Mouse (Mus musculus): ENCODE results near the gene Hspa8. TPM values are rescaled to one million over a fixed set of nuclear protein-coding genes. Genes with fewer than 3 reads are reported as not detected.

Gene Hspa8
- total and polyA plus RNA-seq, 3 experiments = 418 to 5,439 (median 3,011) TPM

DNA sequence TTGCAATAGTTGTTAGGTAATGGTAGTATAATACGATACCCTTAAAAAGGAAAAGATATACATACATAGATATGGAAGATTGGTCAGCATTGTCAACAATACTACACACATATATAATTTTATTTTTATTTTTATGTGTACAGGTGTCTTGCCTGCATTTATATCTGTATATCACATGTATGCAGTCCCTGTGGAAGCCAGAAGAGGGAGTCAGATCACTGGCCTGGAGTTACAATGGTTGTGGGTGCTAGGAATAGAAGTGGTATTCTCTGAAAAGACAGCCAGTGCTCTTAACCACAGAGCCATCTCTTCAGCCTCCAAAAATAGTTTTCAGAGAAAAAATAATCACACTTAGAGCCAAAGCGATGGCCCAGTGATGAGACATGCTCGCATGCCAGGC, 35.9 kb downstream of the Hspa8 start:
- peak; percentile 21 for DNase-seq (ENCODE audit: low read depth, low spot score)
- peaks cover 0 to 12% of the 10 kb centered on the region in 2 experiments; a peak in 2 of 4 replicates for H3K4me1 ChIP-seq (ENCODE audit: control insufficient read depth in 1 of 2, insufficient read depth in 2 of 2, low read length in 2 of 2)

DNA sequence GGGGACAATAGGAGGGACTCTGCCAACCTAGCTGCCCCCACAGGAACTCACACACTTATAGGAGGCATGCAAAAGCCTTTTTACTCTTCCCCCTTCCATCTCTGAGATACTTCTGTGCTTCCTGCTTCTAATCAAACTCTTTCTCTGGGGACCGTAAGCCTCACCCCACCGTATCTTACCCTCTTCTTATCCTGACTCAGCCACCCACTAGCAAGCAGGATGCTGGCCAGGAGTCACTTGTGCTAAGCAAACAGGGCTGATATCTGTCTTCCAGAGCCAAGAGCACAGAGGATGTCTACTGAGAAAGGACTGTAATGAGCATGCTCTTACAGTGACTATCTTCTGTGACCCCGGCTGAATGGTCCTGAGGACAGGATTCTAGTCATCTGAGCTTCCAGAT, 38.9 kb downstream of the Hspa8 start:
- Histone ChIP-seq H3K4me3 (ENCODE audit: control insufficient read depth in 1 of 2, insufficient read depth in 1 of 2, low read depth in 2 of 2, low read length in 2 of 2) (no peak overlapping the region), H3K4me1 (ENCODE audit: control insufficient read depth in 1 of 2, insufficient read depth in 2 of 2, low read length in 2 of 2) (peaks cover 0 to 12% of the 10 kb centered on the region in 2 experiments; a peak in 2 of 4 replicates), H3K9me3 (replicated peaks; ENCODE audit: insufficient read depth, low read length) (no peaks in the 10 kb centered on the region), H3K9ac (ENCODE audit: control insufficient read depth, low read depth, low read length, poor library complexity, severe bottlenecking) (no peak overlapping the region), H3K36me3 (ENCODE audit: control insufficient read depth in 1 of 2, insufficient read depth in 2 of 2, low read length in 2 of 2) (peaks cover 0 to 4% of the 10 kb centered on the region in 2 experiments; a peak in 1 of 4 replicates), H3K27me3 (ENCODE audit: control insufficient read depth in 1 of 2, insufficient read depth in 2 of 2, low read length in 2 of 2) (no peaks in the 10 kb centered on the region), H3K27ac (ENCODE audit: control insufficient read depth, low read depth, low read length) (no peak overlapping the region), H3K79me2 (ENCODE audit: control insufficient read depth, insufficient read depth, low read length, poor library complexity) (no peaks in the 10 kb centered on the region)
- TF ChIP-seq MYB (IDR thresholded peaks at IDR 0.05; ENCODE audit: low read depth, low read length) = no peak
- TF ChIP-seq TAL1 (IDR thresholded peaks at IDR 0.05; ENCODE audit: low read length) = no peak
- peak; percentile 53; the same call in 1 of the 2 replicates for TF ChIP-seq RCOR1 (IDR thresholded peaks at IDR 0.05; ENCODE audit: low read depth, low read length)
- TF ChIP-seq EP300 (IDR thresholded peaks at IDR 0.05; ENCODE audit: low read depth in 1 of 2, low read length in 2 of 2) = peak; percentile 49 to 74; a peak in 3 of 4 replicates
- TF ChIP-seq GATA1 (IDR thresholded peaks at IDR 0.05; ENCODE audit: low read depth, low read length) = peak; percentile 52; the same call in 1 of the 2 replicates
- TF ChIP-seq ELF1 (IDR thresholded peaks at IDR 0.05; ENCODE audit: low read depth, low read length) = peak; percentile 38; the same call in 1 of the 2 replicates
- TF ChIP-seq TBP (IDR thresholded peaks at IDR 0.05; ENCODE audit: low read depth, low read length) = peak; percentile 81
- no peak for TF ChIP-seq SMC3 (IDR thresholded peaks at IDR 0.05; ENCODE audit: low read depth, low read length)
- no peak for TF ChIP-seq RAD21 (IDR thresholded peaks at IDR 0.05; ENCODE audit: low read depth, low read length)
- TF ChIP-seq NRF1 (IDR thresholded peaks at IDR 0.05; ENCODE audit: insufficient read depth, low read depth, low read length, poor library complexity, severe bottlenecking) = no peak
- DNase-seq (ENCODE audit: low read depth, low spot score) = peak; percentile 80

More for the DNA sequence above, 35.9 kb downstream of the Hspa8 start:
- Histone ChIP-seq H3K9ac (ENCODE audit: control insufficient read depth, low read depth, low read length, poor library complexity, severe bottlenecking) (no peak overlapping the region), H3K27me3 (ENCODE audit: control insufficient read depth in 1 of 2, insufficient read depth in 2 of 2, low read length in 2 of 2) (peaks cover 0 to under 1% of the 10 kb centered on the region in 2 experiments; a peak in 1 of 4 replicates), H3K27ac (ENCODE audit: control insufficient read depth, low read depth, low read length) (no peak overlapping the region), H3K36me3 (ENCODE audit: control insufficient read depth in 1 of 2, insufficient read depth in 2 of 2, low read length in 2 of 2) (peaks cover 0 to 4% of the 10 kb centered on the region in 2 experiments; a peak in 1 of 4 replicates), H3K79me2 (ENCODE audit: control insufficient read depth, insufficient read depth, low read length, poor library complexity) (no peaks in the 10 kb centered on the region), H3K4me3 (ENCODE audit: control insufficient read depth in 1 of 2, insufficient read depth in 1 of 2, low read depth in 2 of 2, low read length in 2 of 2) (no peak overlapping the region), H3K9me3 (replicated peaks; ENCODE audit: insufficient read depth, low read length) (no peaks in the 10 kb centered on the region)
- no peak for TF ChIP-seq UBTF (IDR thresholded peaks at IDR 0.05; ENCODE audit: borderline replicate concordance, insufficient read depth, low read depth, low read length)
- TF ChIP-seq MYB (IDR thresholded peaks at IDR 0.05; ENCODE audit: low read depth, low read length) = no peak
- no peak for TF ChIP-seq MAZ (IDR thresholded peaks at IDR 0.05; ENCODE audit: low read depth, low read length)
- no peak for TF ChIP-seq ZMIZ1 (IDR thresholded peaks at IDR 0.05; ENCODE audit: low read depth, low read length)
- no peak for TF ChIP-seq TBP (IDR thresholded peaks at IDR 0.05; ENCODE audit: low read depth, low read length)
- no peak for TF ChIP-seq GATA1 (IDR thresholded peaks at IDR 0.05; ENCODE audit: low read depth, low read length)
- no peak for TF ChIP-seq CHD1 (IDR thresholded peaks at IDR 0.05; ENCODE audit: low read depth, low read length)
- TF ChIP-seq SMC3 (IDR thresholded peaks at IDR 0.05; ENCODE audit: low read depth, low read length) = 0 out of 2 replicates have a peak, but pooled peaks have one; percentile 28
- no peak for TF ChIP-seq MAFK (IDR thresholded peaks at IDR 0.05; ENCODE audit: borderline replicate concordance, low read depth, low read length)
- TF ChIP-seq GABPA (IDR thresholded peaks at IDR 0.05; ENCODE audit: low read depth, low read length) = no peak
- no peak for TF ChIP-seq SIN3A (IDR thresholded peaks at IDR 0.05; ENCODE audit: low read length)
- no peak for TF ChIP-seq RCOR1 (IDR thresholded peaks at IDR 0.05; ENCODE audit: low read depth, low read length)
- TF ChIP-seq ETS1 (IDR thresholded peaks at IDR 0.05; ENCODE audit: low read depth, low read length) = no peak
- no peak for TF ChIP-seq MXI1 (IDR thresholded peaks at IDR 0.05; ENCODE audit: low read depth, low read length)
- TF ChIP-seq TAL1 (IDR thresholded peaks at IDR 0.05; ENCODE audit: low read length) = no peak
- no peak for TF ChIP-seq JUND (IDR thresholded peaks at IDR 0.05; ENCODE audit: low read depth, low read length)
- peak; percentile 38 for TF ChIP-seq RAD21 (IDR thresholded peaks at IDR 0.05; ENCODE audit: low read depth, low read length)
- no peak for TF ChIP-seq NELFE (IDR thresholded peaks at IDR 0.05; ENCODE audit: low read depth, low read length)
- no peak for TF ChIP-seq EP300 (IDR thresholded peaks at IDR 0.05; ENCODE audit: low read depth in 1 of 2, low read length in 2 of 2)
- TF ChIP-seq CTCF (IDR thresholded peaks at IDR 0.05 in 2 of 3, conservative IDR thresholded peaks at IDR 0.05 in 1 of 3; ENCODE audit: control insufficient read depth in 1 of 3, insufficient read depth in 1 of 3, low read depth in 2 of 3, low read length in 3 of 3, poor library complexity in 1 of 3, severe bottlenecking in 1 of 3) = peak in 2 of 3 experiments; percentile 21 to 44; a peak in 3 of 6 replicates
- TF ChIP-seq ELF1 (IDR thresholded peaks at IDR 0.05; ENCODE audit: low read depth, low read length) = no peak
- no peak for TF ChIP-seq MAX (IDR thresholded peaks at IDR 0.05; ENCODE audit: low read length)
- TF ChIP-seq USF1 (IDR thresholded peaks at IDR 0.05; ENCODE audit: low read depth, low read length) = no peak
- no peak for TF ChIP-seq MEF2A (IDR thresholded peaks at IDR 0.05; ENCODE audit: extremely low read depth, insufficient replicate concordance, low read depth, low read length, poor library complexity, severe bottlenecking)
